Mouse (Mus musculus): ENCODE measurements around the gene Col11a2. TPM values are rescaled to one million over a fixed set of nuclear protein-coding genes. Genes with fewer than 3 reads are reported as not detected.

Gene Col11a2
- polyA plus RNA-seq, 1 experiment: 9.3 TPM

DNA sequence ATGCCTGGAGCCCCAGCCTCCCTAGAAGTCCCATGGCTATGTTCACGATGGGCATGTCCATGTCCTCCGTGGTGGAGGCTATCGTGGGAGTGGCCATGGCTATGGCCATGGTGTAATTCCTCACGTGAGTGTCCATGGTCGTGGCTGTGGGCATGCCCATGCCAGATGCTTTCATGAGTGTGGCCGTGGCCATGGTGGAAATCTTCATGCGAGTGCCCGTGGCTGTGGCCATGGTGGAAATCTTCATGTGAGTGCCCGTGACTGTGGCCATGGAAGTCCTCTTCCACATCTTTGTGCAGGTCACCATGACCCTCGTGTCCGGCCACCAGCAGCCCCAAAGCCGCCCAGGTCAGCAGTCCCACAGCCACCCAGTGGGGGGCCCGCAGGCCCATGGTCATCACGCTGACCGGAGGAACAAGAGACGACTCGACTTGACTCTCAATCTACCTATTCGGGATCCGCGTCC is 8.3 kb upstream of the Col11a2 start:
- Histone ChIP-seq H3K4me3 (ENCODE audit: insufficient read depth, low read length) (peak overlapping the region; percentile 72), H3K4me1 (ENCODE audit: control insufficient read depth, insufficient read depth, low read length) (peaks cover 13% of the 10 kb centered on the region), H3K27ac (ENCODE audit: insufficient read depth, low read length) (no peak overlapping the region)
- TF ChIP-seq POLR2A (IDR thresholded peaks at IDR 0.05; ENCODE audit: extremely low read depth, insufficient read depth, low read length) (no peak), CTCF (IDR thresholded peaks at IDR 0.05; ENCODE audit: extremely low read depth, insufficient read depth, low read length) (no peak)

DNA sequence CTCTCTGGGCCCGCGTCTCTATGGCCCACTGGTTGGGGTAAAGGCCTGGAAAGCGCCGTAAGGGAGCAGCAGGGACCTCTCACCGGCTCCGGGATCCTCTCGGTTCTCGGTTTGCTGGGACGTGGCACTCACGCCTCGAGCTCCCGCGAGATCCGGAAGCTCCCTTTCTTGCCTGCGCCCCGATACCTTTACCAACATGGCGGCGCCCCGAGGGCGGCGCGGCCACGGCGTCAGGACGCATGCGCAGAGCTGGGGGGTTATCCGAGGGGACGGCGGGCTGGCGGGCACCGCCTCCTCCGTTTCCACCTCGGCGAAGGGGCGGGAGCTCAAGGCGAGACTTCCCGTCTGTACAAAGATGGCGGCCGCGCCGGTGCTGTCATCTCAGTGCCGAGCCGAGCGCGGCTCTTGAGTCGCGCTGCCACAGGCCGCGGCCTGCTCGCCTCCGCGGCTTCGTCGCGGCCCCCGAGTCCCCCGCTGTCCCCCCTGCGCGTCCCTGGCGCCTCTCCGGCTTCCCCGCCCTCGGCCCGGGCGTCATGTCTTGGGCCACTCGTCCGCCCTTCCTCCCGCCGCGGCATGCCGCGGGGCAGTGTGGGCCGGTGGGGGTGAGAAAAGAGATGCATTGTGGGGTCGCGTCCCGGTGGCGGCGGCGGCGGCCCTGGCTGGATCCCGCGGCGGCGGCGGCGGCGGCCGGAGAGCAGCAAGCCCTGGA is 7.6 kb upstream of the Col11a2 start, which contains the start of the genes Slc39a7 and Rxrb:
Gene Slc39a7 (minus strand): TSS at position 218 of the 709 bp plus-strand sequence.
Gene Rxrb (plus strand): TSS at position 348 of the 709 bp plus-strand sequence.
- peaks cover 13% of the 10 kb centered on the region for H3K4me1 ChIP-seq (ENCODE audit: control insufficient read depth, insufficient read depth, low read length)
- TF ChIP-seq CTCF (IDR thresholded peaks at IDR 0.05; ENCODE audit: extremely low read depth, insufficient read depth, low read length) (no peak), POLR2A (IDR thresholded peaks at IDR 0.05; ENCODE audit: extremely low read depth, insufficient read depth, low read length) (peak; percentile 56)
- peak within 1 kb of the TSS; percentile 86 for H3K27ac ChIP-seq (ENCODE audit: insufficient read depth, low read length)
- peak within 1 kb of the TSS; percentile 72 for H3K4me3 ChIP-seq (ENCODE audit: insufficient read depth, low read length)

- TF ChIP-seq POLR2A (IDR thresholded peaks at IDR 0.05; ENCODE audit: extremely low read depth, insufficient read depth, low read length) (peak; percentile 28; the same call in 1 of the 2 replicates), CTCF (IDR thresholded peaks at IDR 0.05; ENCODE audit: extremely low read depth, insufficient read depth, low read length) (no peak)
- Histone ChIP-seq H3K27ac (ENCODE audit: insufficient read depth, low read length) (peak overlapping the region; percentile 86), H3K4me1 (ENCODE audit: control insufficient read depth, insufficient read depth, low read length) (peaks cover 11% of the 10 kb centered on the region), H3K4me3 (ENCODE audit: insufficient read depth, low read length) (peak overlapping the region; percentile 72)
Measured at GRCm38 (mm10) chr17:34032174-34032632, 7.0 kb upstream of the Col11a2 start.

GRCm38 (mm10) chr17:34032806-34033205 is 6.4 kb upstream of the Col11a2 start:
- Histone ChIP-seq H3K27ac (ENCODE audit: insufficient read depth, low read length) (peak overlapping the region; percentile 47; the same call in 1 of the 2 replicates), H3K4me3 (ENCODE audit: insufficient read depth, low read length) (peak overlapping the region; percentile 72), H3K4me1 (ENCODE audit: control insufficient read depth, insufficient read depth, low read length) (peaks cover 11% of the 10 kb centered on the region)
- TF ChIP-seq POLR2A (IDR thresholded peaks at IDR 0.05; ENCODE audit: extremely low read depth, insufficient read depth, low read length): no peak
- no peak for TF ChIP-seq CTCF (IDR thresholded peaks at IDR 0.05; ENCODE audit: extremely low read depth, insufficient read depth, low read length)

DNA sequence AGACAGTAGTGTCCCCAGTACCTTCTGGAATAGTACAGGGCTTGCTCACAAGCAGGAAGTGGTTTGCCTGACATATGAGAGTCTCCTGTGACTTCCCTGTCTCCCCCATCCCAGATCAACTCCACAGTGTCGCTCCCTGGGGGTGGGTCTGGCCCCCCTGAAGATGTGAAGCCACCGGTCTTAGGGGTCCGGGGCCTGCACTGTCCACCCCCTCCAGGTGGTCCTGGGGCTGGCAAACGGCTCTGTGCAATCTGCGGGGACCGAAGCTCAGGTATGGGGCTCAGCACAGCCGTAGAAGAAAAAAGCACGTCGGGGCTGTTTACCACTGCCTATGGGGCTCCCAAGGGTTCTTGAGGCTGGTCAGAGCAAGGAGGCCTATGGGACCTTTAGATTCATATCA is 5.8 kb upstream of the Col11a2 start:
- H3K4me1 ChIP-seq (ENCODE audit: control insufficient read depth, insufficient read depth, low read length): peaks cover 11% of the 10 kb centered on the region
- H3K27ac ChIP-seq (ENCODE audit: insufficient read depth, low read length): no peak overlapping the region
- TF ChIP-seq POLR2A (IDR thresholded peaks at IDR 0.05; ENCODE audit: extremely low read depth, insufficient read depth, low read length) (no peak), CTCF (IDR thresholded peaks at IDR 0.05; ENCODE audit: extremely low read depth, insufficient read depth, low read length) (no peak)
- no peak overlapping the region for H3K4me3 ChIP-seq (ENCODE audit: insufficient read depth, low read length)

- Histone ChIP-seq H3K4me1 (ENCODE audit: control insufficient read depth, insufficient read depth, low read length) (peaks cover 11% of the 10 kb centered on the region), H3K27ac (ENCODE audit: insufficient read depth, low read length) (no peak overlapping the region), H3K4me3 (ENCODE audit: insufficient read depth, low read length) (no peak overlapping the region)
- peak; percentile 60 for TF ChIP-seq CTCF (IDR thresholded peaks at IDR 0.05; ENCODE audit: extremely low read depth, insufficient read depth, low read length)
- TF ChIP-seq POLR2A (IDR thresholded peaks at IDR 0.05; ENCODE audit: extremely low read depth, insufficient read depth, low read length): no peak
Measured at GRCm38 (mm10) chr17:34034064-34034463, 5.2 kb upstream of the Col11a2 start.

GRCm38 (mm10) chr17:34035517-34035916 is 3.7 kb upstream of the Col11a2 start:
- no peak for TF ChIP-seq CTCF (IDR thresholded peaks at IDR 0.05; ENCODE audit: extremely low read depth, insufficient read depth, low read length)
- TF ChIP-seq POLR2A (IDR thresholded peaks at IDR 0.05; ENCODE audit: extremely low read depth, insufficient read depth, low read length): no peak
- H3K4me1 ChIP-seq (ENCODE audit: control insufficient read depth, insufficient read depth, low read length): peaks cover 7% of the 10 kb centered on the region; the same call in 1 of the 2 replicates
- no peak overlapping the region for H3K27ac ChIP-seq (ENCODE audit: insufficient read depth, low read length)
- H3K4me3 ChIP-seq (ENCODE audit: insufficient read depth, low read length): no peak overlapping the region

- no peak overlapping the region for H3K27ac ChIP-seq (ENCODE audit: insufficient read depth, low read length)
- peaks cover 4% of the 10 kb centered on the region; the same call in 1 of the 2 replicates for H3K4me1 ChIP-seq (ENCODE audit: control insufficient read depth, insufficient read depth, low read length)
- H3K4me3 ChIP-seq (ENCODE audit: insufficient read depth, low read length): no peak overlapping the region
- TF ChIP-seq CTCF (IDR thresholded peaks at IDR 0.05; ENCODE audit: extremely low read depth, insufficient read depth, low read length) (no peak), POLR2A (IDR thresholded peaks at IDR 0.05; ENCODE audit: extremely low read depth, insufficient read depth, low read length) (no peak)
Measured at GRCm38 (mm10) chr17:34036647-34037046, 2.6 kb upstream of the Col11a2 start.

- no peak overlapping the region for H3K27ac ChIP-seq (ENCODE audit: insufficient read depth, low read length)
- no peak for TF ChIP-seq POLR2A (IDR thresholded peaks at IDR 0.05; ENCODE audit: extremely low read depth, insufficient read depth, low read length)
- no peak for TF ChIP-seq CTCF (IDR thresholded peaks at IDR 0.05; ENCODE audit: extremely low read depth, insufficient read depth, low read length)
- H3K4me3 ChIP-seq (ENCODE audit: insufficient read depth, low read length): no peak overlapping the region
- H3K4me1 ChIP-seq (ENCODE audit: control insufficient read depth, insufficient read depth, low read length): peaks cover 5% of the 10 kb centered on the region; the same call in 1 of the 2 replicates
Measured at GRCm38 (mm10) chr17:34037241-34037640, 2.0 kb upstream of the Col11a2 start.

All from cortical plate, adult 2 months (tissue).